Mouse (Mus musculus): ENCODE results near the gene Smim6.

DNA sequence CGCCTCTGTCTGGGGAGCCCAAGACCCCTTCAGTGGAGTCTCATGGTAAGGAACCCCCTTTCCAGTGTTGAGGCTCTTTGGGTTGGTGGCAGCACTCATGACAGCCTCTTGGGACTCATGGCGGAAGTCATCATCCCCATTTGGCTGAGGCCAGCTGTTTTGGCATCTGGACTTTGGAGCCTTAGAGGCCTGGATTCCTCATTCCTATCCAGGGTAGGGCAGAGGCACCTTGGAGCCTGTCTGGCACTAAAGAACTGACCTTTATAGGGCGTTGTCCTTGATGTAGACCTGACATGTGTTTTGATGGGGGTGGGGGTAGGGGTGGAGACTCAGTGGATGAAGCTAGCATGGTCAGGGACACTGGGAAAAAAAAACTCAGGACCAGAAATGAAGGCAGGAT is 27.5 kb upstream of the Smim6 start:
- no peak for TF ChIP-seq POLR2A (IDR thresholded peaks at IDR 0.05; ENCODE audit: low read depth, low read length)
- TF ChIP-seq CTCF (IDR thresholded peaks at IDR 0.05; ENCODE audit: extremely low read depth, insufficient read depth, insufficient read length, insufficient replicate concordance): no peak

All from spleen, adult 2 months (tissue).